Mouse (Mus musculus): Measurements from ENCODE around the gene Ppm1h. TPM values are rescaled to one million over a fixed set of nuclear protein-coding genes. Genes with fewer than 3 reads are reported as not detected.

Ppm1h gene
- polyA plus RNA-seq, 1 experiment from 2014 or later: 7.6 TPM

GRCm38 (mm10) chr10:122680387-122681084 is 2.0 kb downstream of the Ppm1h start:
- Histone ChIP-seq H3K9ac (no peak overlapping the region), H3K4me1 (peaks cover 13% of the 10 kb centered on the region; the same call in 1 of the 2 replicates), H3K27me3 (peaks cover 24% of the 10 kb centered on the region), H3K9me3 (no peaks in the 10 kb centered on the region), H3K27ac (no peak overlapping the region), H3K36me3 (no peaks in the 10 kb centered on the region), H3K4me2 (peak overlapping the region; percentile 91), H3K4me3 (peak overlapping the region; percentile 84)
- ATAC-seq (ENCODE audit: borderline replicate concordance, extremely low read depth, low FRiP score, low TSS enrichment): no peak
- WGBS: 4% methylated on average over 18 of the region's 19 CpGs

- no peaks in the 10 kb centered on the region for H3K36me3 ChIP-seq
Measured at GRCm38 (mm10) chr10:122681085-122681408, 2.5 kb downstream of the Ppm1h start.

GRCm38 (mm10) chr10:122683819-122684330 is 5.3 kb downstream of the Ppm1h start:
- Histone ChIP-seq H3K27ac (no peak overlapping the region), H3K9me3 (no peaks in the 10 kb centered on the region), H3K36me3 (no peaks in the 10 kb centered on the region), H3K4me2 (no peak overlapping the region), H3K9ac (no peak overlapping the region), H3K27me3 (peaks cover 13% of the 10 kb centered on the region), H3K4me1 (peaks cover 7% of the 10 kb centered on the region; the same call in 1 of the 2 replicates), H3K4me3 (no peak overlapping the region)
- no peak for ATAC-seq (ENCODE audit: borderline replicate concordance, extremely low read depth, low FRiP score, low TSS enrichment)
- WGBS: 68% methylated on average over 5 of the region's 5 CpGs

More at GRCm38 (mm10) chr10:122681085-122681408, 2.5 kb downstream of the Ppm1h start:
- 36% methylated on average over 4 of the region's 4 CpGs for WGBS
- Histone ChIP-seq H3K4me2 (no peak overlapping the region), H3K4me3 (no peak overlapping the region), H3K9ac (no peak overlapping the region), H3K9me3 (no peaks in the 10 kb centered on the region), H3K4me1 (peaks cover 13% of the 10 kb centered on the region; the same call in 1 of the 2 replicates), H3K27ac (no peak overlapping the region), H3K27me3 (peaks cover 24% of the 10 kb centered on the region)
- ATAC-seq (ENCODE audit: borderline replicate concordance, extremely low read depth, low FRiP score, low TSS enrichment): no peak

- H3K4me3 ChIP-seq: no peak overlapping the region
- peaks cover 9% of the 10 kb centered on the region for H3K27me3 ChIP-seq
- no peaks in the 10 kb centered on the region for H3K9me3 ChIP-seq
- H3K4me2 ChIP-seq: no peak overlapping the region
- H3K9ac ChIP-seq: no peak overlapping the region
- no peaks in the 10 kb centered on the region for H3K36me3 ChIP-seq
- 14% methylated on average over 1 of the region's 1 CpGs for WGBS
- H3K4me1 ChIP-seq: peaks cover 4% of the 10 kb centered on the region; the same call in 1 of the 2 replicates
- no peak overlapping the region for H3K27ac ChIP-seq
- no peak for ATAC-seq (ENCODE audit: borderline replicate concordance, extremely low read depth, low FRiP score, low TSS enrichment)
Measured at GRCm38 (mm10) chr10:122685297-122685696, 6.7 kb downstream of the Ppm1h start.

GRCm38 (mm10) chr10:122685836-122686531 is 7.4 kb downstream of the Ppm1h start:
- no peak overlapping the region for H3K9ac ChIP-seq
- H3K27me3 ChIP-seq: peaks cover 4% of the 10 kb centered on the region; the same call in 1 of the 2 replicates
- no peaks in the 10 kb centered on the region for H3K4me1 ChIP-seq
- no peak overlapping the region for H3K27ac ChIP-seq
- H3K9me3 ChIP-seq: no peaks in the 10 kb centered on the region
- no peak overlapping the region for H3K4me2 ChIP-seq
- no peak overlapping the region for H3K4me3 ChIP-seq
- 86% methylated on average over 19 of the region's 19 CpGs for WGBS
- no peaks in the 10 kb centered on the region for H3K36me3 ChIP-seq
- ATAC-seq (ENCODE audit: borderline replicate concordance, extremely low read depth, low FRiP score, low TSS enrichment): no peak

- Histone ChIP-seq H3K36me3 (no peaks in the 10 kb centered on the region), H3K9me3 (no peaks in the 10 kb centered on the region), H3K4me1 (no peaks in the 10 kb centered on the region), H3K4me3 (no peak overlapping the region), H3K9ac (no peak overlapping the region), H3K27ac (no peak overlapping the region), H3K4me2 (no peak overlapping the region), H3K27me3 (no peaks in the 10 kb centered on the region)
- ATAC-seq (ENCODE audit: borderline replicate concordance, extremely low read depth, low FRiP score, low TSS enrichment): no peak
- WGBS: 67% methylated on average over 6 of the region's 6 CpGs
Measured at GRCm38 (mm10) chr10:122690698-122691097, 12.1 kb downstream of the Ppm1h start.

- H3K4me2 ChIP-seq: no peak overlapping the region
- 62% methylated on average over 12 of the region's 12 CpGs for WGBS
- no peaks in the 10 kb centered on the region for H3K27me3 ChIP-seq
Measured at GRCm38 (mm10) chr10:122693158-122693777, 14.7 kb downstream of the Ppm1h start.

GRCm38 (mm10) chr10:122693911-122694618 is 15.5 kb downstream of the Ppm1h start:
- Histone ChIP-seq H3K27me3 (no peaks in the 10 kb centered on the region), H3K27ac (no peak overlapping the region), H3K9ac (no peak overlapping the region), H3K36me3 (no peaks in the 10 kb centered on the region), H3K4me2 (no peak overlapping the region), H3K4me3 (no peak overlapping the region), H3K4me1 (no peaks in the 10 kb centered on the region), H3K9me3 (no peaks in the 10 kb centered on the region)
- 70% methylated on average over 16 of the region's 17 CpGs for WGBS
- no peak; the same call in 1 of the 2 replicates for ATAC-seq (ENCODE audit: borderline replicate concordance, extremely low read depth, low FRiP score, low TSS enrichment)

More at GRCm38 (mm10) chr10:122693158-122693777, 14.7 kb downstream of the Ppm1h start:
- H3K4me1 ChIP-seq: no peaks in the 10 kb centered on the region
- no peak for ATAC-seq (ENCODE audit: borderline replicate concordance, extremely low read depth, low FRiP score, low TSS enrichment)
- no peaks in the 10 kb centered on the region for H3K9me3 ChIP-seq
- no peaks in the 10 kb centered on the region for H3K36me3 ChIP-seq
- H3K4me3 ChIP-seq: no peak overlapping the region
- H3K9ac ChIP-seq: no peak overlapping the region
- no peak overlapping the region for H3K27ac ChIP-seq

GRCm38 (mm10) chr10:122696335-122696734 is 17.8 kb downstream of the Ppm1h start:
- Histone ChIP-seq H3K9me3 (no peaks in the 10 kb centered on the region), H3K4me3 (no peak overlapping the region), H3K27ac (no peak overlapping the region), H3K4me2 (no peak overlapping the region), H3K36me3 (no peaks in the 10 kb centered on the region), H3K27me3 (no peaks in the 10 kb centered on the region), H3K9ac (no peak overlapping the region), H3K4me1 (no peaks in the 10 kb centered on the region)
- WGBS: 87% methylated on average over 1 of the region's 1 CpGs
- no peak for ATAC-seq (ENCODE audit: borderline replicate concordance, extremely low read depth, low FRiP score, low TSS enrichment)

GRCm38 (mm10) chr10:122698347-122698746 is 19.8 kb downstream of the Ppm1h start:
- H3K27ac ChIP-seq: no peak overlapping the region
- no peak overlapping the region for H3K4me3 ChIP-seq
- no peak for ATAC-seq (ENCODE audit: borderline replicate concordance, extremely low read depth, low FRiP score, low TSS enrichment)
- no peak overlapping the region for H3K9ac ChIP-seq
- WGBS: 78% methylated on average over 5 of the region's 5 CpGs
- no peaks in the 10 kb centered on the region for H3K27me3 ChIP-seq
- H3K9me3 ChIP-seq: no peaks in the 10 kb centered on the region
- H3K36me3 ChIP-seq: no peaks in the 10 kb centered on the region
- H3K4me2 ChIP-seq: no peak overlapping the region
- H3K4me1 ChIP-seq: no peaks in the 10 kb centered on the region

- H3K9me3 ChIP-seq: no peaks in the 10 kb centered on the region
- no peak overlapping the region for H3K4me3 ChIP-seq
- H3K27me3 ChIP-seq: no peaks in the 10 kb centered on the region
- H3K9ac ChIP-seq: no peak overlapping the region
- no peak overlapping the region for H3K27ac ChIP-seq
- WGBS: 75% methylated on average over 5 of the region's 5 CpGs
- H3K36me3 ChIP-seq: no peaks in the 10 kb centered on the region
- ATAC-seq (ENCODE audit: borderline replicate concordance, extremely low read depth, low FRiP score, low TSS enrichment): no peak
- no peaks in the 10 kb centered on the region for H3K4me1 ChIP-seq
- H3K4me2 ChIP-seq: no peak overlapping the region
Measured at GRCm38 (mm10) chr10:122704901-122705300, 26.3 kb downstream of the Ppm1h start.

Data from lung, embryonic 15.5 days (tissue).